Mouse (Mus musculus): Measurements from ENCODE around the gene B4galt4.

Gene B4galt4

GRCm38 (mm10) chr16:38728576-38729132 is 13.4 kb upstream of the B4galt4 start:
- DNase-seq (ENCODE audit: low spot score) = no peak

GRCm38 (mm10) chr16:38729139-38729538 is 12.9 kb upstream of the B4galt4 start:
- DNase-seq (ENCODE audit: low spot score) = no peak

- peak; percentile 64 for DNase-seq (ENCODE audit: low spot score)
Observed at GRCm38 (mm10) chr16:38729610-38730288, 12.3 kb upstream of the B4galt4 start.

GRCm38 (mm10) chr16:38730921-38731320 is 11.1 kb upstream of the B4galt4 start:
- peak; percentile 34 for DNase-seq (ENCODE audit: low spot score)

- no peak for DNase-seq (ENCODE audit: low spot score)
Observed at GRCm38 (mm10) chr16:38741204-38741903, 710 bp upstream of the B4galt4 start.

GRCm38 (mm10) chr16:38742659-38743131 is 631 bp downstream of the B4galt4 start:
- peak; percentile 37 for DNase-seq (ENCODE audit: low spot score)

GRCm38 (mm10) chr16:38743941-38744673 is 2.0 kb downstream of the B4galt4 start:
- DNase-seq (ENCODE audit: low spot score) = no peak

- no peak for DNase-seq (ENCODE audit: low spot score)
Observed at GRCm38 (mm10) chr16:38750803-38751202, 8.7 kb downstream of the B4galt4 start.

- peak; percentile 54 for DNase-seq (ENCODE audit: low spot score)
Observed at GRCm38 (mm10) chr16:38753631-38754030, 11.6 kb downstream of the B4galt4 start.

GRCm38 (mm10) chr16:38755452-38756176 is 13.6 kb downstream of the B4galt4 start:
- no peak for DNase-seq (ENCODE audit: low spot score)

GRCm38 (mm10) chr16:38756177-38756503 is 14.1 kb downstream of the B4galt4 start:
- DNase-seq (ENCODE audit: low spot score) = no peak

- no peak for DNase-seq (ENCODE audit: low spot score)
Observed at GRCm38 (mm10) chr16:38756572-38756971, 14.5 kb downstream of the B4galt4 start.

GRCm38 (mm10) chr16:38757626-38758025 is 15.6 kb downstream of the B4galt4 start:
- no peak for DNase-seq (ENCODE audit: low spot score)

- DNase-seq (ENCODE audit: low spot score) = no peak
Observed at GRCm38 (mm10) chr16:38758104-38758861, 16.2 kb downstream of the B4galt4 start.

GRCm38 (mm10) chr16:38760239-38760638 is 18.2 kb downstream of the B4galt4 start:
- no peak for DNase-seq (ENCODE audit: low spot score)

GRCm38 (mm10) chr16:38760834-38761375 is 18.8 kb downstream of the B4galt4 start:
- DNase-seq (ENCODE audit: low spot score) = no peak

GRCm38 (mm10) chr16:38761972-38762371 is 19.9 kb downstream of the B4galt4 start:
- no peak for DNase-seq (ENCODE audit: low spot score)

- DNase-seq (ENCODE audit: low spot score) = no peak
Observed at GRCm38 (mm10) chr16:38762401-38762800, 20.3 kb downstream of the B4galt4 start.

GRCm38 (mm10) chr16:38763508-38763907 is 21.4 kb downstream of the B4galt4 start:
- DNase-seq (ENCODE audit: low spot score) = no peak

GRCm38 (mm10) chr16:38766671-38767070 is 24.6 kb downstream of the B4galt4 start:
- no peak for DNase-seq (ENCODE audit: low spot score)

GRCm38 (mm10) chr16:38767761-38768160 is 25.7 kb downstream of the B4galt4 start:
- DNase-seq (ENCODE audit: low spot score) = no peak
